Mouse (Mus musculus): Measurements from ENCODE around the gene Spz1.
"Not testable (repeated sequence)": the region's sequence is repeated elsewhere in the genome, so short reads cannot be mapped to it uniquely, and the experiment has no call there.

Spz1 gene

GRCm38 (mm10) chr13:92576072-92576471, at the start of gene Spz1:
Gene Spz1, minus strand, starts transcription at chr13:92576172.
- DNase-seq (ENCODE audit: low read depth, low spot score) = no peak

GRCm38 (mm10) chr13:92616459-92616858, 40.5 kb upstream of the Spz1 start:
- DNase-seq (ENCODE audit: low read depth, low spot score) = no peak

GRCm38 (mm10) chr13:92615201-92615600, 39.2 kb upstream of the Spz1 start:
- no peak for DNase-seq (ENCODE audit: low read depth, low spot score)

GRCm38 (mm10) chr13:92613094-92613493, 37.1 kb upstream of the Spz1 start:
- no peak for DNase-seq (ENCODE audit: low read depth, low spot score)

- DNase-seq (ENCODE audit: low read depth, low spot score) = no peak
Measured at GRCm38 (mm10) chr13:92611917-92612316, 35.9 kb upstream of the Spz1 start.

GRCm38 (mm10) chr13:92611254-92611784, 35.3 kb upstream of the Spz1 start:
- DNase-seq (ENCODE audit: low read depth, low spot score) = no peak

GRCm38 (mm10) chr13:92610311-92611221, 34.6 kb upstream of the Spz1 start, which contains the start of gene Serinc5:
Gene Serinc5, plus strand, starts transcription at chr13:92611091.
- peak; percentile 81 for DNase-seq (ENCODE audit: low read depth, low spot score)

- DNase-seq (ENCODE audit: low read depth, low spot score) = no peak
Measured at GRCm38 (mm10) chr13:92609486-92610310, 33.7 kb upstream of the Spz1 start.

- not testable (repeated sequence) for DNase-seq (ENCODE audit: low read depth, low spot score)
Measured at GRCm38 (mm10) chr13:92605306-92605705, 29.3 kb upstream of the Spz1 start.

- DNase-seq (ENCODE audit: low read depth, low spot score) = no peak
Measured at GRCm38 (mm10) chr13:92595424-92595823, 19.5 kb upstream of the Spz1 start.

GRCm38 (mm10) chr13:92594907-92595306, 18.9 kb upstream of the Spz1 start:
- no peak for DNase-seq (ENCODE audit: low read depth, low spot score)

GRCm38 (mm10) chr13:92594481-92594880, 18.5 kb upstream of the Spz1 start:
- no peak for DNase-seq (ENCODE audit: low read depth, low spot score)

- no peak for DNase-seq (ENCODE audit: low read depth, low spot score)
Measured at GRCm38 (mm10) chr13:92593731-92594396, 17.9 kb upstream of the Spz1 start.

GRCm38 (mm10) chr13:92592786-92593635, 17.0 kb upstream of the Spz1 start:
- DNase-seq (ENCODE audit: low read depth, low spot score) = no peak

- DNase-seq (ENCODE audit: low read depth, low spot score) = no peak
Measured at GRCm38 (mm10) chr13:92592268-92592785, 16.4 kb upstream of the Spz1 start.

GRCm38 (mm10) chr13:92591225-92591624, 15.3 kb upstream of the Spz1 start:
- DNase-seq (ENCODE audit: low read depth, low spot score) = no peak

- no peak for DNase-seq (ENCODE audit: low read depth, low spot score)
Measured at GRCm38 (mm10) chr13:92589255-92589654, 13.3 kb upstream of the Spz1 start.

- DNase-seq (ENCODE audit: low read depth, low spot score) = no peak
Measured at GRCm38 (mm10) chr13:92588704-92589103, 12.7 kb upstream of the Spz1 start.

- no peak for DNase-seq (ENCODE audit: low read depth, low spot score)
Measured at GRCm38 (mm10) chr13:92584094-92584717, 8.2 kb upstream of the Spz1 start.
